Mouse (Mus musculus): Measurements from ENCODE around the gene Spdl1.

GRCm38 (mm10) chr11:34814767-34815166 lies 18.7 kb downstream of the Spdl1 start:
- TF ChIP-seq CTCF (IDR thresholded peaks at IDR 0.05 in 2 of 3, conservative IDR thresholded peaks at IDR 0.05 in 1 of 3; ENCODE audit: control insufficient read depth in 1 of 3, insufficient read depth in 1 of 3, low read depth in 2 of 3, low read length in 3 of 3, poor library complexity in 1 of 3, severe bottlenecking in 1 of 3) = peak; percentile 33 to 77 (median 61)
- no peak for TF ChIP-seq GABPA (IDR thresholded peaks at IDR 0.05; ENCODE audit: low read depth, low read length)
- TF ChIP-seq CHD1 (IDR thresholded peaks at IDR 0.05; ENCODE audit: low read depth, low read length) = no peak
- no peak for TF ChIP-seq MYC (IDR thresholded peaks at IDR 0.05; ENCODE audit: low read depth, low read length)
- no peak for TF ChIP-seq MXI1 (IDR thresholded peaks at IDR 0.05; ENCODE audit: low read depth, low read length)

Data from MEL (cell line).